Mouse (Mus musculus): Measurements from ENCODE around the gene Ankrd60.

Gene Ankrd60

GRCm38 (mm10) chr2:173585387-173586117 is 7.4 kb upstream of the Ankrd60 start:
- intact Hi-C loops (cut with DNase I), result loop anchor here (5.0 to 10.0 kb wide), 5 partner anchors 149 to 1319 kb away; partner anchors contain the start of genes Gnas, Npepl1 and Vapb

- intact Hi-C loops (cut with DNase I), result loop anchor here (10.0 kb wide), 4 partner anchors 150 to 1320 kb away; partner anchors contain the start of genes Npepl1 and Vapb
Measured at GRCm38 (mm10) chr2:173584361-173584760, 6.2 kb upstream of the Ankrd60 start.

- intact Hi-C loops (cut with DNase I), result loop anchor here (10.0 kb wide), 4 partner anchors 151 to 1321 kb away; partner anchors contain the start of genes Npepl1 and Vapb
Measured at GRCm38 (mm10) chr2:173583455-173583854, 5.3 kb upstream of the Ankrd60 start.

- intact Hi-C loops (cut with DNase I), result loop anchor here (10.0 kb wide), 4 partner anchors 152 to 1322 kb away; partner anchors contain the start of genes Npepl1 and Vapb
Measured at GRCm38 (mm10) chr2:173582903-173583302, 4.7 kb upstream of the Ankrd60 start.

GRCm38 (mm10) chr2:173581096-173581495 is 2.9 kb upstream of the Ankrd60 start:
- intact Hi-C loops (cut with DNase I), result loop anchor here (10.0 kb wide), 4 partner anchors 154 to 1324 kb away; partner anchors contain the start of genes Npepl1 and Vapb

- intact Hi-C loops (cut with DNase I), result loop anchor here (5.0 kb wide), 1 partner anchor 719 kb away; no protein-coding TSS in a partner anchor
Measured at GRCm38 (mm10) chr2:173578595-173578994, 430 bp upstream of the Ankrd60 start.

- intact Hi-C loops (cut with DNase I), result no loop called here
Measured at GRCm38 (mm10) chr2:173564179-173564578, 14.0 kb downstream of the Ankrd60 start.

- intact Hi-C loops (cut with DNase I), result loop anchor here (2.0 kb wide), 1 partner anchor 457 kb away; no protein-coding TSS in a partner anchor
Measured at GRCm38 (mm10) chr2:173563336-173563735, 14.8 kb downstream of the Ankrd60 start.

- intact Hi-C loops (cut with DNase I), result loop anchor here (1.0 to 2.0 kb wide), 2 partner anchors 376 to 455 kb away; no protein-coding TSS in a partner anchor
Measured at GRCm38 (mm10) chr2:173561851-173562442, 16.2 kb downstream of the Ankrd60 start.

GRCm38 (mm10) chr2:173558754-173559396 is 19.3 kb downstream of the Ankrd60 start:
- intact Hi-C loops (cut with DNase I), result no loop called here

- intact Hi-C loops (cut with DNase I), result no loop called here
Measured at GRCm38 (mm10) chr2:173553863-173554262, 24.3 kb downstream of the Ankrd60 start.

- intact Hi-C loops (cut with DNase I), result no loop called here
Measured at GRCm38 (mm10) chr2:173550681-173551080, 27.5 kb downstream of the Ankrd60 start.

GRCm38 (mm10) chr2:173549236-173549635 is 28.9 kb downstream of the Ankrd60 start:
- intact Hi-C loops (cut with DNase I), result no loop called here

GRCm38 (mm10) chr2:173545992-173546703 is 32.0 kb downstream of the Ankrd60 start:
- intact Hi-C loops (cut with DNase I), result loop anchor here (1.0 kb wide), 2 partner anchors 317 to 360 kb away; no protein-coding TSS in a partner anchor

- intact Hi-C loops (cut with DNase I), result no loop called here
Measured at GRCm38 (mm10) chr2:173542716-173543115, 35.4 kb downstream of the Ankrd60 start.

- intact Hi-C loops (cut with DNase I), result no loop called here
Measured at GRCm38 (mm10) chr2:173541748-173542147, 36.4 kb downstream of the Ankrd60 start.

- intact Hi-C loops (cut with DNase I), result no loop called here
Measured at GRCm38 (mm10) chr2:173539781-173540180, 38.4 kb downstream of the Ankrd60 start.

- intact Hi-C loops (cut with DNase I), result no loop called here
Measured at GRCm38 (mm10) chr2:173535886-173536285, 42.3 kb downstream of the Ankrd60 start.

GRCm38 (mm10) chr2:173535390-173535789 is 42.8 kb downstream of the Ankrd60 start:
- intact Hi-C loops (cut with DNase I), result no loop called here

GRCm38 (mm10) chr2:173534581-173534980 is 43.6 kb downstream of the Ankrd60 start:
- intact Hi-C loops (cut with DNase I), result no loop called here
